ENCODE assay signal across 20 mouse cellular contexts in the genomic region with DNA sequence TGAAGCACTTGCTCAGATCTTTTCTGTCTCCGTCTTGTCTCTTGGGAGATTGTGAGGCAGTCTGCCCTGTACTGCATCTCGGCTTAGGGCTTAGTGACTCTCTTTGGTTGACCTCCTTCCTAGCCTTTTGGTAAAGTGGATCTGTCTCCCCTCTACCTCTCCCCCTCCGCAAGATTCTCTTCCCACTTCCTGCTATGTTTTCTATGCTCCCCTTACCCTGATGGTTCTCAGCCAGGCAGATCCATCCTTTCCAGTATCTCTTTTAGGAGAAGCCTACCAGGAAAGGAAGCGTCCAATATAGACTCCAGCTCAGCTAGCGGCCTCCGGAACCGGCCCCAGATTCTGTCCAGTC. TPM values are rescaled to one million over a fixed set of nuclear protein-coding genes. Genes with fewer than 3 reads are reported as not detected.
DNase-seq lines count a peak whose midpoint lies in the region; ATAC-seq lines count a peak whose summit lies in the region.
"Had no signal": no experiment of that assay in that cellular context is flagged by ENCODE, and none has a peak within 500 bp of the region (broad histone marks: within the 10 kb centered on the region; RNA-seq: fewer than 3 reads in every experiment).

No protein-coding gene starts in this region.

- 9% methylated on average over 7 of the region's 7 CpGs for WGBS in heart, embryonic 11.5 days (ENCODE audit: insufficient replicate concordance)
- 4% methylated on average over 7 of the region's 7 CpGs for WGBS in limb, embryonic 11.5 days
- WGBS in intestine, embryonic 15.5 days: 22% methylated on average over 7 of the region's 7 CpGs

- DNase-seq in heart, adult 8-10 months (ENCODE audit: low spot score): no peak
- peak; percentile 11 for DNase-seq in right cerebral cortex, postnatal 25 days
- DNase-seq in right cerebral cortex, adult 18-20 months: no peak
- DNase-seq in limb, embryonic 11.5 days (ENCODE audit: low spot score): peak; percentile 65
- no peak for DNase-seq in gastrocnemius, postnatal 4 days (ENCODE audit: low spot score in 2 of 2)
- no peak for DNase-seq in urinary bladder, postnatal 36 days (ENCODE audit: low spot score in 2 of 2)
- DNase-seq: adrenal gland, postnatal 36 days; cerebellum, adult 9-10 months; gastrocnemius, postnatal 14 days had no signal

- peaks cover 99% of the 10 kb centered on the region for H3K27me3 ChIP-seq in heart, embryonic 11.5 days (ENCODE audit: control insufficient read depth, insufficient read depth, low read length)
- H3K27me3 ChIP-seq in limb, embryonic 11.5 days (ENCODE audit: control insufficient read depth, insufficient read depth, low read length): peaks cover 95% of the 10 kb centered on the region
- H3K27me3 ChIP-seq in intestine, embryonic 15.5 days (replicated peaks): peaks cover 100% of the 10 kb centered on the region

- ATAC-seq in heart, embryonic 11.5 days (replicated peaks; ENCODE audit: insufficient number of reproducible peaks, low FRiP score, low TSS enrichment): no peak
- no peak for ATAC-seq in limb, embryonic 11.5 days (ENCODE audit: insufficient number of reproducible peaks, low FRiP score, low TSS enrichment, low read depth)
- ATAC-seq in intestine, embryonic 15.5 days: no peak
- ATAC-seq: lung, postnatal 0 days had no signal

- peaks cover 28% of the 10 kb centered on the region for H3K4me1 ChIP-seq in heart, embryonic 11.5 days (ENCODE audit: control insufficient read depth, insufficient read depth, low read length)
- H3K4me1 ChIP-seq in limb, embryonic 11.5 days (ENCODE audit: control insufficient read depth, insufficient read depth, low read length): peaks cover 21% of the 10 kb centered on the region
- H3K4me1 ChIP-seq in intestine, embryonic 15.5 days (replicated peaks): peaks cover 39% of the 10 kb centered on the region

- H3K4me3 ChIP-seq in heart, embryonic 11.5 days (ENCODE audit: low read depth, low read length): no peak overlapping the region
- H3K4me3 ChIP-seq in limb, embryonic 11.5 days (ENCODE audit: low read depth, low read length): no peak overlapping the region; the same call in 1 of the 2 replicates
- H3K4me3 ChIP-seq in intestine, embryonic 15.5 days (replicated peaks): no peak overlapping the region
- H3K4me3 ChIP-seq: megakaryocyte, embryonic 14.5 days had no signal

- H3K9ac ChIP-seq in heart, embryonic 11.5 days (ENCODE audit: low read depth, low read length): no peak overlapping the region
- no peak overlapping the region for H3K9ac ChIP-seq in limb, embryonic 11.5 days (ENCODE audit: low read length)
- H3K9ac ChIP-seq in intestine, embryonic 15.5 days: no peak overlapping the region
- H3K9ac ChIP-seq: neural tube, embryonic 13.5 days had no signal

- peak overlapping the region; percentile 77; the same call in 1 of the 2 replicates for H3K4me2 ChIP-seq in heart, embryonic 11.5 days
- H3K4me2 ChIP-seq in limb, embryonic 11.5 days (ENCODE audit: low read depth, severe bottlenecking): no peak overlapping the region
- no peak overlapping the region for H3K4me2 ChIP-seq in intestine, embryonic 15.5 days (replicated peaks)

- H3K36me3 ChIP-seq in heart, embryonic 11.5 days (ENCODE audit: control insufficient read depth, insufficient read depth, low read length): no peaks in the 10 kb centered on the region
- no peaks in the 10 kb centered on the region for H3K36me3 ChIP-seq in limb, embryonic 11.5 days (ENCODE audit: control insufficient read depth, insufficient read depth, low read length)
- no peaks in the 10 kb centered on the region for H3K36me3 ChIP-seq in intestine, embryonic 15.5 days
- H3K36me3 ChIP-seq: heart, embryonic 12.5 days; hindbrain, embryonic 15.5 days; neural tube, embryonic 13.5 days had no signal

- no peaks in the 10 kb centered on the region for H3K9me3 ChIP-seq in heart, embryonic 11.5 days (replicated peaks; ENCODE audit: control insufficient read depth, low read length)
- no peaks in the 10 kb centered on the region for H3K9me3 ChIP-seq in limb, embryonic 11.5 days (ENCODE audit: control insufficient read depth, low read length)
- no peaks in the 10 kb centered on the region for H3K9me3 ChIP-seq in intestine, embryonic 15.5 days
- H3K9me3 ChIP-seq: heart, embryonic 12.5 days; hindbrain, embryonic 15.5 days; neural tube, embryonic 13.5 days had no signal

- no peak overlapping the region for H3K27ac ChIP-seq in heart, embryonic 11.5 days (ENCODE audit: low read depth, low read length)
- H3K27ac ChIP-seq in limb, embryonic 11.5 days (replicated peaks; ENCODE audit: low read depth, low read length): no peak overlapping the region
- no peak overlapping the region for H3K27ac ChIP-seq in intestine, embryonic 15.5 days
- H3K27ac ChIP-seq: hindbrain, embryonic 15.5 days; neural tube, embryonic 13.5 days had no signal

RNA-seq across cellular contexts. Expression of a gene that starts 1.2 kb away (rescaled TPM):
- polyA plus RNA-seq in heart, embryonic 11.5 days (2014; fragmentation: Nextera tagmentation; extraction: Ambion mirVana): 2.0 and 3.2 TPM in 2 replicates
- total RNA-seq in heart, adult 8-10 months (2022): not detected
- 1.3 and 1.4 TPM in 2 replicates for polyA plus RNA-seq in limb, embryonic 11.5 days (2014; fragmentation: Nextera tagmentation; extraction: Ambion mirVana)
- not detected for total RNA-seq in gastrocnemius, postnatal 4 days (2021)
- polyA plus RNA-seq in intestine, embryonic 15.5 days (2015; fragmentation: Nextera tagmentation; extraction: Ambion mirVana): 1.3 and 1.4 TPM in 2 replicates
- total RNA-seq: adrenal gland, postnatal 36 days; gastrocnemius, postnatal 14 days; left cerebral cortex, adult 18-20 months; liver, adult 2 months; MEL had no signal
- polyA plus RNA-seq: hindbrain, embryonic 15.5 days; kidney, embryonic 14.5 days; liver, adult 2 months; lung, postnatal 0 days had no signal

RNA-seq across cellular contexts. Expression of a gene that starts 38.5 kb away (rescaled TPM):
- 5.6 and 6.4 TPM in 2 replicates for polyA plus RNA-seq in heart, embryonic 11.5 days (2014; fragmentation: Nextera tagmentation; extraction: Ambion mirVana)
- total RNA-seq in heart, adult 8-10 months (2022): 1 to 10 TPM; 4.7 to 5.9 (median 5.7) TPM
- 11.9 and 13.8 TPM in 2 replicates for polyA plus RNA-seq in limb, embryonic 11.5 days (2014; fragmentation: Nextera tagmentation; extraction: Ambion mirVana)
- 10 to 100 TPM; 12.6 to 14.6 TPM for total RNA-seq in gastrocnemius, postnatal 4 days (2021)
- polyA plus RNA-seq in intestine, embryonic 15.5 days (2015; fragmentation: Nextera tagmentation; extraction: Ambion mirVana): 5.5 and 6.9 TPM in 2 replicates

Comparison
In these comparisons a context has a peak if more than half of its experiments do, and no peak if none do; other contexts are left out.
1. DNase-seq: peak in right cerebral cortex, postnatal 25 days (single experiment) and limb, embryonic 11.5 days (single experiment); none in heart, adult 8-10 months (single experiment), right cerebral cortex, adult 18-20 months (single experiment), gastrocnemius, postnatal 4 days (0 of 2) and urinary bladder, postnatal 36 days (0 of 2).